Mouse (Mus musculus): ENCODE data around the gene Sorbs1.

GRCm38 (mm10) chr19:40431969-40432368 lies 81.6 kb downstream of the Sorbs1 start:
- TF ChIP-seq CTCF (IDR thresholded peaks at IDR 0.05; ENCODE audit: low read depth, low read length) (no peak), EP300 (IDR thresholded peaks at IDR 0.05; ENCODE audit: insufficient read depth, low read depth, low read length) (no peak), POLR2A (IDR thresholded peaks at IDR 0.05; ENCODE audit: insufficient read depth, low read length) (no peak)
